Mouse (Mus musculus): ENCODE measurements around the gene Kmt5c. TPM values are rescaled to one million over a fixed set of nuclear protein-coding genes. Genes with fewer than 3 reads are reported as not detected.

The Kmt5c gene
- polyA plus RNA-seq, 1 experiment from 2014 or later: 75.3 TPM

DNA sequence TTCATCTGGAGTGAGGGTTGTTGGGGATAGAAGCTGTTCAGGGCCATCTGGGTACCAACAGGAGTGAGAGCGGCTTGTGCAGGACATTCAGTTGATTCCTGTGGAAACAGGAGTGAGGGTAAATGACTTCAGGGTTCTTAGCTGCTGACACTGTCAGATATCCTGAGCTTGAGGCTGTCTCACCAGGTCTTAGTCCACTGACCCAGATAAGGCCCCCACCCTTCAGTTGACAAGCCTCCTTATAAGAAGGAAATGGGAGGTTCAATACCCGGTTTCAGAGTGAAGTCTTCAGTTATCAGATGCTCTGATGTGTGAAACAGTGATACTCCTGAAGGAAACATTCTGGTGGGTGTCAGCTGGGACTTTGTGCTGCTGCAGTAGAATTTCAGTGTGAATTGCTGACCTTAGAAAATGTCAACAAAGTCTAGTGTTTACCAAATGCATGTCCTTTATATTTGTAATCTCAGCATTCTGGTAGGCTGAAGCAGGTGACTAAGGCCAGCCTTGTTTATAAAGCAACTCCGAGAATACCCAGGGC, 54.8 kb downstream of the Kmt5c start:
- 89% methylated on average over 3 of the region's 3 CpGs for WGBS
- H3K27ac ChIP-seq: no peak overlapping the region
- H3K4me3 ChIP-seq: no peak overlapping the region
- no peak for ATAC-seq
- no peaks in the 10 kb centered on the region for H3K9me3 ChIP-seq (replicated peaks)
- H3K9ac ChIP-seq: 0 out of 2 replicates have a peak overlapping the region, but pooled peaks have one; percentile 99
- peaks cover 11% of the 10 kb centered on the region; the same call in 1 of the 2 replicates for H3K27me3 ChIP-seq
- H3K36me3 ChIP-seq (ENCODE audit: poor library complexity, severe bottlenecking): peaks cover 43% of the 10 kb centered on the region
- 0 out of 2 replicates have a peak overlapping the region, but pooled peaks have one; percentile 88 for H3K4me2 ChIP-seq
- H3K4me1 ChIP-seq: peaks cover 19% of the 10 kb centered on the region

DNA sequence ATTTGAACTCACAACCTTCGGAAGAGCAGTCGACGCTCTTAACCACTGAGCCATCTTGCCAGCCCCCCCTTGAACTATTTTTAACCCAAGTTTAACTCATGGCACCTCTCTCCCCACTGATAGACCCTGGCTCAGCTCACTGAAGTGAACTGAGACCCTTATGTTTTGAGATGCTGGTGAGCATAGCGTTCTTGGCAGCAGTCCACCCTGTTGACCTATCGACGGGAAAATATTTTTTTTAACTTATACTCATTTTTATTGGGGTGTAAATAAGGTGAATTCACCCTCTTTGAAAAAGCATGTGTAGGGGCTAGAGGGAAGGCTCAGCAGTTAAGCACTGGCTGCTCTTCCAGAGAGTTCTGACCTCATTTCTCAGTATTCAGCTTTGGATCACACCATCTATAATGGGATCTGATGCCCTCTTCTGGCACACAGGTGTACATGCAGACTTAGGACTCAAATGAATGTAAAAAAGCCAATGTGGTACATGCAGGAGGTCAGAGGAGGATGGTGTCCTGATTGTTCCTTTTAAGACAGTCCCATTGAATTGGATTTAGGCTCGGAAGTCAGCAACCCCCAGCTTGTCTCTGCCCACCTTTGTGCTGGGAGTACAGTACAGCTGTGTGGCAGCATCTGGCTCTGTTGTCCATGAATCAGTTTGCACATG, 56.0 kb downstream of the Kmt5c start:
- no peak for ATAC-seq
- Histone ChIP-seq H3K27ac (no peak overlapping the region), H3K9ac (no peak overlapping the region), H3K4me2 (no peak overlapping the region), H3K36me3 (ENCODE audit: poor library complexity, severe bottlenecking) (peaks cover 43% of the 10 kb centered on the region), H3K9me3 (replicated peaks) (no peaks in the 10 kb centered on the region), H3K27me3 (peaks cover 2% of the 10 kb centered on the region; the same call in 1 of the 2 replicates), H3K4me3 (no peak overlapping the region), H3K4me1 (peaks cover 19% of the 10 kb centered on the region)
- 70% methylated on average over 7 of the region's 7 CpGs for WGBS

Other genes with a start within 250 kb of the Kmt5c start
- gene Ppp1r12c, start 238.4 kb upstream of the Kmt5c start, polyA plus RNA-seq (2015; fragmentation: Nextera tagmentation; extraction: Ambion mirVana): 33.8 and 36.8 TPM in 2 replicates
- 3.9 and 5.7 TPM in 2 replicates for gene Tnnt1, start 223.7 kb upstream of the Kmt5c start, polyA plus RNA-seq (2015; fragmentation: Nextera tagmentation; extraction: Ambion mirVana)
- 0.89 and 4.9 TPM in 2 replicates for gene Tnni3, start 215.9 kb upstream of the Kmt5c start, polyA plus RNA-seq (2015; fragmentation: Nextera tagmentation; extraction: Ambion mirVana)
- gene Dnaaf3, start 207.7 kb upstream of the Kmt5c start, polyA plus RNA-seq (2015; fragmentation: Nextera tagmentation; extraction: Ambion mirVana): 1.4 and 2.0 TPM in 2 replicates
- 64.0 and 86.3 TPM in 2 replicates for gene Syt5, start 192.6 kb upstream of the Kmt5c start, polyA plus RNA-seq (2015; fragmentation: Nextera tagmentation; extraction: Ambion mirVana)
- 0.09 and 0.13 TPM in 2 replicates for gene Ptprh, start 136.1 kb upstream of the Kmt5c start, polyA plus RNA-seq (2015; fragmentation: Nextera tagmentation; extraction: Ambion mirVana)
- 2.9 and 3.3 TPM in 2 replicates for gene Tmem86b, start 108.7 kb upstream of the Kmt5c start, polyA plus RNA-seq (2015; fragmentation: Nextera tagmentation; extraction: Ambion mirVana)
- gene Ppp6r1, start 81.1 kb upstream of the Kmt5c start, polyA plus RNA-seq (2015; fragmentation: Nextera tagmentation; extraction: Ambion mirVana): 7.8 and 8.1 TPM in 2 replicates
- 117 and 125 TPM in 2 replicates for gene Hspbp1, start 55.0 kb upstream of the Kmt5c start, polyA plus RNA-seq (2015; fragmentation: Nextera tagmentation; extraction: Ambion mirVana)
- gene Brsk1, start 49.5 kb upstream of the Kmt5c start, polyA plus RNA-seq (2015; fragmentation: Nextera tagmentation; extraction: Ambion mirVana): 6.1 and 6.5 TPM in 2 replicates
- 0.27 and 0.29 TPM in 2 replicates for gene Tmem150b, start 14.9 kb upstream of the Kmt5c start, polyA plus RNA-seq (2015; fragmentation: Nextera tagmentation; extraction: Ambion mirVana)
- gene Cox6b2, start 13.0 kb downstream of the Kmt5c start, polyA plus RNA-seq (2015; fragmentation: Nextera tagmentation; extraction: Ambion mirVana): 17.8 and 22.1 TPM in 2 replicates
- not detected in 2 replicates for gene Fam71e2, start 31.2 kb downstream of the Kmt5c start, polyA plus RNA-seq (2015; fragmentation: Nextera tagmentation; extraction: Ambion mirVana)
- gene Il11, start 42.7 kb downstream of the Kmt5c start, polyA plus RNA-seq (2015; fragmentation: Nextera tagmentation; extraction: Ambion mirVana): 0.17 and 0.40 TPM in 2 replicates
- gene Tmem190, start 42.8 kb downstream of the Kmt5c start, polyA plus RNA-seq (2015; fragmentation: Nextera tagmentation; extraction: Ambion mirVana): not detected in 2 replicates
- gene Tmem238, start 49.5 kb downstream of the Kmt5c start, polyA plus RNA-seq (2015; fragmentation: Nextera tagmentation; extraction: Ambion mirVana): 2.6 and 2.7 TPM in 2 replicates
- gene Rpl28, start 52.8 kb downstream of the Kmt5c start, polyA plus RNA-seq (2015; fragmentation: Nextera tagmentation; extraction: Ambion mirVana): 244 and 284 TPM in 2 replicates
- 398 and 454 TPM in 2 replicates for gene Ube2s, start 72.5 kb downstream of the Kmt5c start, polyA plus RNA-seq (2015; fragmentation: Nextera tagmentation; extraction: Ambion mirVana)
- 5.6 and 7.1 TPM in 2 replicates for gene Shisa7, start 104.6 kb downstream of the Kmt5c start, polyA plus RNA-seq (2015; fragmentation: Nextera tagmentation; extraction: Ambion mirVana)
- gene Isoc2b, start 130.1 kb downstream of the Kmt5c start, polyA plus RNA-seq (2015; fragmentation: Nextera tagmentation; extraction: Ambion mirVana): 2.7 and 3.4 TPM in 2 replicates
- 0.63 and 0.77 TPM in 2 replicates for gene Isoc2a, start 137.0 kb downstream of the Kmt5c start, polyA plus RNA-seq (2015; fragmentation: Nextera tagmentation; extraction: Ambion mirVana)
- gene Gm36210, start 166.4 kb downstream of the Kmt5c start, polyA plus RNA-seq (2015; fragmentation: Nextera tagmentation; extraction: Ambion mirVana): 0.26 and 0.45 TPM in 2 replicates
- gene Zfp628, start 175.1 kb downstream of the Kmt5c start, polyA plus RNA-seq (2015; fragmentation: Nextera tagmentation; extraction: Ambion mirVana): 4.3 and 4.5 TPM in 2 replicates
- 21.2 and 24.9 TPM in 2 replicates for gene Nat14, start 181.9 kb downstream of the Kmt5c start, polyA plus RNA-seq (2015; fragmentation: Nextera tagmentation; extraction: Ambion mirVana)
- gene Ssc5d, start 185.7 kb downstream of the Kmt5c start, polyA plus RNA-seq (2015; fragmentation: Nextera tagmentation; extraction: Ambion mirVana): 0.23 and 0.30 TPM in 2 replicates
- not detected in 2 replicates for gene Sbk2, start 224.3 kb downstream of the Kmt5c start, polyA plus RNA-seq (2015; fragmentation: Nextera tagmentation; extraction: Ambion mirVana)
- gene Sbk3, start 231.1 kb downstream of the Kmt5c start, polyA plus RNA-seq (2015; fragmentation: Nextera tagmentation; extraction: Ambion mirVana): 0.09 and 0.19 TPM in 2 replicates

All from forebrain, embryonic 13.5 days (tissue).